Mouse (Mus musculus) forebrain, embryonic 10.5 days (tissue): ENCODE data around the gene Hspg2. TPM values are rescaled to one million over a fixed set of nuclear protein-coding genes. Genes with fewer than 3 reads are reported as not detected.

Source experiments
- DNase-seq: peaks from one replicate; pipeline ENCODE4 v3.0.0-alpha.2; 2017; ENCODE audit warnings: low spot score; ENCODE audit errors: extremely low spot score
- H3K27ac ChIP-seq: fragments of 300-500 bp; sonication (generic); 2 replicates; pipeline ENCODE4 v1.5.1; 2016; ENCODE audit warnings: mild to moderate bottlenecking
- H3K27me3 ChIP-seq: fragments of 300-500 bp; sonication (generic); 2 replicates; pipeline ENCODE4 v1.6.1; 2016; ENCODE audit warnings: mild to moderate bottlenecking; ENCODE audit not compliant: poor library complexity, severe bottlenecking
- H3K36me3 ChIP-seq: fragments of 300-500 bp; sonication (generic); replicated peaks from 2 replicates; pipeline ENCODE4 v1.6.1; 2016; ENCODE audit warnings: mild to moderate bottlenecking, moderate library complexity
- H3K4me1 ChIP-seq: fragments of 300-500 bp; sonication (generic); 2 replicates; pipeline ENCODE4 v1.6.1; 2016
- H3K4me3 ChIP-seq: fragments of 300-500 bp; sonication (generic); 2 replicates; pipeline ENCODE4 v1.5.1; 2016; ENCODE audit warnings: mild to moderate bottlenecking, moderate library complexity
- H3K9me3 ChIP-seq: fragments of 300-500 bp; sonication (generic); 2 replicates; pipeline ENCODE4 v1.6.1; 2016; ENCODE audit warnings: mild to moderate bottlenecking, moderate library complexity
- WGBS: fragments of 180-500 bp; shearing (Covaris S2); methylation state at CpG from one replicate; pipeline ENCODE4 v1.1.7; 2016; 5-methylcytosine and 5-hydroxymethylcytosine counted together
- polyA plus RNA-seq: library from polyadenylated mRNA; unstranded; fragments of >200 nt; fragmentation: Nextera tagmentation; extraction: Ambion mirVana; gene quantifications from 2 replicates; pipeline ENCODE4 v1.2.1, GENCODE M21; 2016

Hspg2 gene
- polyA plus RNA-seq, 1 experiment from 2014 or later: 15.6 TPM

DNA sequence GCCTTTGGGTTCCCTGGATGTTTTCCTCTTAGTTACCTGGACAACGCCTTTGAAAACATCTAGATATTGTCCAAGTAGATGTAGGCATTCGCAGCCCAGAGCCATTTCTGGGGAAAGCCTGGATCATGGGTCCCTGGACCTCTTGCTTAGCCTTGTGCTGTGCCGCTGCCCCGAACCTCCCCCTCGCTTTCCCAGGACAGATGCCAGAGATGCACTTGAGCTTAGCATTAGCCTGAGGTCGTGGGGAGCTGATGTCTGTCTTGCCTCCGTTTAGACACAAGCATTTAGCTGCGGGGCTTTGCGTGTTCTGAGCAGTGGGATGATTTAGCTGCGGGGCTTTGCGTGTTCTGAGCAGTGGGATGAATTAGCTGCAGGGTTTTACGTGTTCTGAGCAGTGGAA is 31.6 kb downstream of the Hspg2 start:
- DNase-seq: no peak
- Histone ChIP-seq H3K4me3 (no peak overlapping the region), H3K36me3 (peaks cover 38% of the 10 kb centered on the region), H3K4me1 (peaks cover 55% of the 10 kb centered on the region), H3K27me3 (no peaks in the 10 kb centered on the region), H3K9me3 (no peaks in the 10 kb centered on the region), H3K27ac (peak overlapping the region; percentile 51; the same call in 1 of the 2 replicates)
- WGBS: 86% methylated on average over 12 of the region's 12 CpGs

DNA sequence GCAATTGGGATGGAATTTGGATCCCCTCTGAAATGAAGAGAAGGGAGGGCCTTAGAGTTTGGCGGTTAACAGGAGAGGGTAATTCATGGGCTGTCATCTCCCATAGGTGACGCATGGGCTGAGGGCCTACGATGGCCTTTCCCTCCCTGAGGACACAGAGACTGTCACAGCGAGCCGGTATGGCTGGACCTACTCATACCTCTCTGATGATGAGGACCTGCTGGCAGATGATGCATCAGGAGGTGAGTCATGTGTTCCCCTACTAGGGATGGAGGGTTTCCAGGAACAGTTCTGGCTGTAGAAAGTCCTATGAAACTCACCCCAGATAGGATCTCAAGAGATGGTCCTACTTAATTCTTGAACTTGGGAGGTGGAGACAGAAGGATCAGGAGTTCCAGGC is 32.4 kb downstream of the Hspg2 start:
- H3K9me3 ChIP-seq: no peaks in the 10 kb centered on the region
- 93% methylated on average over 5 of the region's 5 CpGs for WGBS
- H3K27ac ChIP-seq: no peak overlapping the region
- no peaks in the 10 kb centered on the region for H3K27me3 ChIP-seq
- DNase-seq: no peak
- H3K4me1 ChIP-seq: peaks cover 47% of the 10 kb centered on the region
- no peak overlapping the region for H3K4me3 ChIP-seq
- peaks cover 38% of the 10 kb centered on the region for H3K36me3 ChIP-seq

DNA sequence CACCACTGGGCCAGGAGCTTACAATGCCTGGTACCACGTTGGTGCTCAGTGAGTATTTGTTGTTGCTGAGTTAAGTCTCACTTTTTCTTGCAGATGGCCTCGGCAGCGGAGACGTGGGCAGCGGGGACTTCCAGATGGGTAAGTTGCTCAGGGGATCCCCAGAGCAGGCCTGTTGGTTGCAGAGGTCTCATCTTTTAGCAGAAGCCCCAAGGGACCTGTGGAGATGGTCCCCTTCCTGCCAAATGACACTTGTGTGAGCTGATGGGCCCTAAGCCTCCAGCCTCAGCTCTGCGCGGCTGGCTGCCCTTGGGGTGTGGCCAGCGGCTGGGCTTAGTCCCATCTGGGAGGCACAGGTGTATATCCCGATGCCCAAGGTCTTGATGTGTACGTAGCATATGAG is 33.6 kb downstream of the Hspg2 start:
- DNase-seq: no peak
- Histone ChIP-seq H3K9me3 (no peaks in the 10 kb centered on the region), H3K4me1 (peaks cover 40% of the 10 kb centered on the region), H3K36me3 (peaks cover 47% of the 10 kb centered on the region), H3K27me3 (no peaks in the 10 kb centered on the region), H3K27ac (no peak overlapping the region), H3K4me3 (no peak overlapping the region)
- 92% methylated on average over 10 of the region's 10 CpGs for WGBS

GRCm38 (mm10) chr4:137502801-137503200 is 34.2 kb downstream of the Hspg2 start:
- H3K27me3 ChIP-seq: no peaks in the 10 kb centered on the region
- WGBS: 92% methylated on average over 7 of the region's 7 CpGs
- no peak overlapping the region for H3K4me3 ChIP-seq
- H3K27ac ChIP-seq: no peak overlapping the region
- no peaks in the 10 kb centered on the region for H3K9me3 ChIP-seq
- H3K36me3 ChIP-seq: peaks cover 53% of the 10 kb centered on the region
- H3K4me1 ChIP-seq: peaks cover 34% of the 10 kb centered on the region
- DNase-seq: no peak

DNA sequence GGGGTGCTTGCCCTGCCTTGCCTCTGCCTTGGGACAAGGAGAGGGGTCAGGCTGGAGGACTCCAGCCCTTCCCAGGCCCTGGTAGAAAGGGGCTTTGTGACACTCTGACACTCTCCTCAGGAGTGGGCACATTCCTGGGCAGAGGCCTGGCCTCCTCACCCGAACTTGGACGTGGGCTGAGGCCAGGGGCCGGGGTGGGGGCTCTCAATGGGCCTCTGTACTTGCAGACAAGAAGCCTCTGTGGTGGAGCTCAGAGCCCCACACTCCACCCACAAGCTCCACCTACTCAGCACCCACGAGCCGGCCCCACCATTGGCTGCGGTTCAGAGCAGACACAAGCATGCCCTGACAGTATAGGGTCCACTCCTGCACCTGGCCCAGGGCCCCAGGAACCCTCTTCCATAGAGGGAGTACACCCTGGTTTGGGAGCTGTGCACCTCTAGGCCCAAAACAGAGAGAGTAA is 35.0 kb downstream of the Hspg2 start:
- WGBS: 86% methylated on average over 6 of the region's 6 CpGs

GRCm38 (mm10) chr4:137506629-137507028 is 38.1 kb downstream of the Hspg2 start:
- 0 out of 2 replicates have a peak, but pooled peaks cover 5% of the 10 kb centered on the region for H3K4me1 ChIP-seq
- no peak overlapping the region for H3K4me3 ChIP-seq
- H3K36me3 ChIP-seq: peaks cover 84% of the 10 kb centered on the region
- WGBS: 94% methylated on average over 10 of the region's 10 CpGs
- DNase-seq: no peak
- H3K9me3 ChIP-seq: no peaks in the 10 kb centered on the region
- no peak overlapping the region for H3K27ac ChIP-seq
- H3K27me3 ChIP-seq: no peaks in the 10 kb centered on the region

More for the DNA sequence above, 35.0 kb downstream of the Hspg2 start:
- DNase-seq: no peak
- H3K36me3 ChIP-seq: peaks cover 60% of the 10 kb centered on the region
- H3K27me3 ChIP-seq: no peaks in the 10 kb centered on the region
- no peak overlapping the region for H3K4me3 ChIP-seq
- H3K9me3 ChIP-seq: no peaks in the 10 kb centered on the region
- H3K4me1 ChIP-seq: peaks cover 26% of the 10 kb centered on the region
- H3K27ac ChIP-seq: no peak overlapping the region; the same call in 1 of the 2 replicates

DNA sequence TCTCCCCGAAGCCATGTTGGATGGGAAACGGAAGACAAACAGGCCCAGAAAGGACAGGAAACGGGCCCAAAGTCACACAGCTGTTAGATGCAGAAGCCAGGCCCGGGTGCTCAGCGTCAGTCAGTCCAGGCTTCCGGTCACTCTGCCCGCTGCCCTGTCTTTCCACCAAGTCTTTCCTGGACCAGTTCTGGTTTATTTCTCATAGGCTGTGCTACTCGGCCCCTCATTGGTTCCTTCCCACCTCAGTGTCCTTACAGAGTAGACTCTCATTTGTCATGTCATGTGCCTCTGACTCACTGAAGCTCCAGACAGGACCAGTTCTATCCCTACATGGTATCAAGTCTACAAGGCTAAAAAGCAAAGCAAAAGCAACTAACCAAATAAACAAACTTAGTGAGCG is 41.0 kb downstream of the Hspg2 start:
- H3K27me3 ChIP-seq: no peaks in the 10 kb centered on the region
- peaks cover 83% of the 10 kb centered on the region for H3K36me3 ChIP-seq
- 89% methylated on average over 9 of the region's 9 CpGs for WGBS
- no peak for DNase-seq
- H3K27ac ChIP-seq: no peak overlapping the region
- no peaks in the 10 kb centered on the region for H3K9me3 ChIP-seq
- no peak overlapping the region for H3K4me3 ChIP-seq
- no peaks in the 10 kb centered on the region for H3K4me1 ChIP-seq

DNA sequence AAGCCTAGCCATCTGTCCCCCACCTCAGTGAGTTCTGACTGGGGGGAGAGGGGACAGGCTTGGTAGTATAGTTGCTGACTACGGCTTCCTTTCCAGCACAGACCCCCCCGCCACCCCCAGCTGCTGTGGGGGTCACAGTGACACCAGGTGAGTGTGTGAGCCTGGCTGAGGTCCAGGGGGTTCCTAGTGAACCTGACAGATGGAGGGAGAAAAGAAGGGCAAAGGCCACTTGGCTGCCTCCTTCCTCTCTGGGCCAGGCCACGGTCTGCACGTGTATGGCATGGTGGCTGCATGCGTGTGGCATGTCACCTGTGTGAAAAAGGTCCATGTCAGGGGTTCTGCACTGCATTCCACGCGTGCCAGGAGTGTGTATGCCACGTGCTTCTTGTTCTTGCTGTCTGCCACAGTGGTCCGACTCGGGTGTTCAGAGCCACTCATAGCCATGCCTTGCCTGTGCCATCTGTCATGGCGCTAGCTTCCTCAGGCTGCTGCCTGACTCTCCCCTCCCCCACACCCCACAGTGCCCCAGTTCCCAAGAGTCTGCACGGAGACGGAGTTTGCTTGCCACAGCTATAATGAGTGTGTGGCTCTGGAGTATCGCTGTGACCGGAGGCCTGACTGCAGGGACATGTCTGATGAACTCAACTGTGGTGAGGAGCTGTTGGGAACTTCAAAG is 41.6 kb downstream of the Hspg2 start:
- DNase-seq: no peak

DNA sequence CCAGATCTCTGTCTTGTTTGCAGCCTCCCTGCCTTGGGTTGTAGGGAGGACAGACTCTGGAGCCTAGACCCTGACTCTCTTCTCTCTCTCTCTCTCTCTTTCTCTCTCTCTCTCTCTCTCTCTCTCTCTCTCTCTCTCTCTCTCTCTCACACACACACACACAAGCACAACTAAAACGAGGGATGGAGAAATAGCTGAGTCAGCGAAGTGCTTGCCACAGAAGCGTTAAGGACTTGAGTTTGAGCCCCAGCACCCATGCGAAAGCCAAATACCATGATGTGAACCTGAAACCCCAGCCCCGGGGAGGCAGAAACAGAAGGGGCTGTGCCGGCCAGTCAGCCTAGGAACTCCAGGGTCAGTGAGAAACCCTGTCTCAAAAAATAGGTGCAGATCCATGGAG is 44.3 kb downstream of the Hspg2 start:
- Histone ChIP-seq H3K36me3 (peaks cover 97% of the 10 kb centered on the region), H3K4me1 (no peaks in the 10 kb centered on the region), H3K9me3 (no peaks in the 10 kb centered on the region), H3K27me3 (no peaks in the 10 kb centered on the region), H3K27ac (no peak overlapping the region), H3K4me3 (no peak overlapping the region)
- 93% methylated on average over 6 of the region's 6 CpGs for WGBS
- no peak for DNase-seq

More for the DNA sequence above, 41.6 kb downstream of the Hspg2 start:
- peak overlapping the region; percentile 25; the same call in 1 of the 2 replicates for H3K27ac ChIP-seq
- H3K27me3 ChIP-seq: no peaks in the 10 kb centered on the region
- no peaks in the 10 kb centered on the region for H3K4me1 ChIP-seq
- H3K4me3 ChIP-seq: no peak overlapping the region
- WGBS: 91% methylated on average over 15 of the region's 15 CpGs
- no peaks in the 10 kb centered on the region for H3K9me3 ChIP-seq
- H3K36me3 ChIP-seq: peaks cover 85% of the 10 kb centered on the region

DNA sequence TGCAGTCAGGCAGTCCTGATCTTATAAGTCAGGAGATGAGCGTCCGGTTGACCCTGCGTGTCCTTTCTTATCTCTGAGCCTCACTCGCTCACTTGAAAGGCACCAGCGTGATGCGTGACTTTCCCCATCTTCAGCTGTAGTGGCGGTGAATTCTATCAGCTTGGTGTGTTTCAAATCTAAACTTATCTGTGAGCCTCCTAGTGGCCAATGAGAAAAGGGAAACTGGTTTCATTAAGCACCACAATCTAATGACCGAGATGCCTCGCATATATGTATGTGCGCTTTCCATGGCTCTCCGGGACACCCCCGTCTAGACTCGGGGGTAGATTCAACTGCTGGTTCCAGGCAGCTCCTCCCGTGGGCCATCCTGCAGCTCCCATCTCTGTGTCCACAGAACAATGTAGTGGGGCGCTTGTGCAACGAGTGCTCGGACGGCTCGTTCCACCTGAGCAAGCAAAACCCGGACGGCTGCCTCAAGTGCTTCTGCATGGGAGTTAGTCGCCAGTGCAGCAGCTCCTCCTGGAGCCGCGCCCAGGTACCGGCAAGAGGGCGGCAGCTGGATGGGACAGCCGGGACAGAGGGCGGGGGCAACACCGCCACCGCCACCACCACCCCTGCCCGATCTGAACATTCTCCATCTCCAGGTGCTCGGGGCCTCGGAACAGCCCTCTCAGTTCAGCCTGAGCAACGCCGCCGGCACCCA is 49.6 kb downstream of the Hspg2 start:
- H3K27ac ChIP-seq: no peak overlapping the region
- H3K4me3 ChIP-seq: no peak overlapping the region
- no peaks in the 10 kb centered on the region for H3K4me1 ChIP-seq
- WGBS: 86% methylated on average over 36 of the region's 36 CpGs
- DNase-seq: no peak
- peaks cover 97% of the 10 kb centered on the region for H3K36me3 ChIP-seq
- no peaks in the 10 kb centered on the region for H3K9me3 ChIP-seq
- no peaks in the 10 kb centered on the region for H3K27me3 ChIP-seq

GRCm38 (mm10) chr4:137518746-137519145 is 50.2 kb downstream of the Hspg2 start:
- 89% methylated on average over 14 of the region's 14 CpGs for WGBS
- Histone ChIP-seq H3K9me3 (no peaks in the 10 kb centered on the region), H3K27me3 (no peaks in the 10 kb centered on the region), H3K36me3 (peaks cover 98% of the 10 kb centered on the region), H3K4me3 (no peak overlapping the region), H3K4me1 (no peaks in the 10 kb centered on the region), H3K27ac (no peak overlapping the region)
- no peak for DNase-seq

DNA sequence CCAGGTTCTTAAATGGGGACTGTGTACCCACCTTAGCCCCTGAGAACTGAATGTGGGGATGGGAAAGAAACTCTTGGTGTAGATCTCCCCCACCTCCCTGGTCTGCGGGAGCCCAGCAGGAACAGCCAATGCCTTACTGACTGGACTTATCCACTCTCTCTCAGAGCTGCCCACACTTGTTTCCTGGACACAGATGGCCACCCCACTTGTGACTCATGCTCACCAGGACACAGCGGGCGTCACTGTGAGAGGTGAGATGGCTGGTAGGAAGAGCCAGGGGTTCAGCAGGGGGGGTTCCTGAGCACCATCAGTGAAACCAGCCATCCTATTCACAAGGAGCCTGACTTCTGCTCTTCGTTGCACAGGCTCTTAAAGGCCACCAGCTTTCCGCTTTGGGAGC is 51.8 kb downstream of the Hspg2 start:
- no peak overlapping the region for H3K27ac ChIP-seq
- no peak for DNase-seq
- peaks cover 100% of the 10 kb centered on the region for H3K36me3 ChIP-seq
- no peaks in the 10 kb centered on the region for H3K4me1 ChIP-seq
- H3K9me3 ChIP-seq: no peaks in the 10 kb centered on the region
- 95% methylated on average over 5 of the region's 5 CpGs for WGBS
- no peak overlapping the region for H3K4me3 ChIP-seq
- H3K27me3 ChIP-seq: no peaks in the 10 kb centered on the region

- Histone ChIP-seq H3K9me3 (peaks cover 3% of the 10 kb centered on the region; the same call in 1 of the 2 replicates), H3K27ac (no peak overlapping the region), H3K36me3 (peaks cover 100% of the 10 kb centered on the region), H3K27me3 (no peaks in the 10 kb centered on the region), H3K4me1 (no peaks in the 10 kb centered on the region), H3K4me3 (no peak overlapping the region)
- DNase-seq: no peak
- 92% methylated on average over 11 of the region's 11 CpGs for WGBS
These were observed 53.4 kb downstream of the Hspg2 start for GRCm38 (mm10) chr4:137521966-137522365.
